Mouse (Mus musculus): ENCODE data around the gene Glipr2.

Glipr2 gene

GRCm38 (mm10) chr4:43957292-43957845, at the start of gene Glipr2:
Gene Glipr2, plus strand, starts transcription at chr4:43957401.
- DNase-seq (ENCODE audit: low read depth), result peak; percentile 88

GRCm38 (mm10) chr4:43918221-43918620, 39.0 kb upstream of the Glipr2 start:
- no peak for DNase-seq (ENCODE audit: low read depth)

- no peak for DNase-seq (ENCODE audit: low read depth)
These were observed 36.6 kb upstream of the Glipr2 start for GRCm38 (mm10) chr4:43920602-43921001.

- DNase-seq (ENCODE audit: low read depth), result no peak
These were observed 32.1 kb upstream of the Glipr2 start for GRCm38 (mm10) chr4:43925125-43925524.

- DNase-seq (ENCODE audit: low read depth), result peak; percentile 87
These were observed 31.4 kb upstream of the Glipr2 start for GRCm38 (mm10) chr4:43925779-43926178.

- DNase-seq (ENCODE audit: low read depth), result peak; percentile 63
These were observed 29.4 kb upstream of the Glipr2 start for GRCm38 (mm10) chr4:43927826-43928225.

GRCm38 (mm10) chr4:43931877-43932276, 25.3 kb upstream of the Glipr2 start:
- DNase-seq (ENCODE audit: low read depth), result peak; percentile 57

- DNase-seq (ENCODE audit: low read depth), result peak; percentile 70
These were observed 21.0 kb upstream of the Glipr2 start for GRCm38 (mm10) chr4:43936186-43936585.

GRCm38 (mm10) chr4:43936749-43937674, 20.2 kb upstream of the Glipr2 start:
- peak; percentile 78 for DNase-seq (ENCODE audit: low read depth)

GRCm38 (mm10) chr4:43941315-43941714, 15.9 kb upstream of the Glipr2 start:
- DNase-seq (ENCODE audit: low read depth), result no peak

- DNase-seq (ENCODE audit: low read depth), result no peak
These were observed 14.8 kb upstream of the Glipr2 start for GRCm38 (mm10) chr4:43942421-43942820.

- DNase-seq (ENCODE audit: low read depth), result peak; percentile 35
These were observed 9.6 kb upstream of the Glipr2 start for GRCm38 (mm10) chr4:43947571-43947970.

- DNase-seq (ENCODE audit: low read depth), result peak; percentile 51
These were observed 753 bp downstream of the Glipr2 start for GRCm38 (mm10) chr4:43957846-43958461.

GRCm38 (mm10) chr4:43959523-43960179, 2.5 kb downstream of the Glipr2 start:
- DNase-seq (ENCODE audit: low read depth), result peak; percentile 82

- DNase-seq (ENCODE audit: low read depth), result peak; percentile 71
These were observed 3.0 kb downstream of the Glipr2 start for GRCm38 (mm10) chr4:43960207-43960606.

GRCm38 (mm10) chr4:43964326-43964833, 7.2 kb downstream of the Glipr2 start:
- no peak for DNase-seq (ENCODE audit: low read depth)

GRCm38 (mm10) chr4:43964951-43965684, 7.9 kb downstream of the Glipr2 start:
- DNase-seq (ENCODE audit: low read depth), result no peak

GRCm38 (mm10) chr4:43965856-43966535, 8.8 kb downstream of the Glipr2 start:
- peak; percentile 28 for DNase-seq (ENCODE audit: low read depth)

- peak; percentile 49 for DNase-seq (ENCODE audit: low read depth)
These were observed 11.4 kb downstream of the Glipr2 start for GRCm38 (mm10) chr4:43968650-43969049.

GRCm38 (mm10) chr4:43969373-43969772, 12.2 kb downstream of the Glipr2 start:
- no peak for DNase-seq (ENCODE audit: low read depth)

All from 416B (cell line).